Mouse (Mus musculus) lung, adult 2 months (tissue): ENCODE measurements around the gene 4930518I15Rik. TPM values are rescaled to one million over a fixed set of nuclear protein-coding genes. Genes with fewer than 3 reads are reported as not detected.
"Not testable (repeated sequence)": the region's sequence is repeated elsewhere in the genome, so short reads cannot be mapped to it uniquely, and the experiment has no call there.

Experiments used
- DNase-seq: peaks from one replicate; pipeline ENCODE4 v3.0.0; 2022
- H3K4me1 ChIP-seq: fragments of 200-500 bp; 2 replicates; pipeline ENCODE4 v1.6.1; 2011; ENCODE audit warnings: low read length; ENCODE audit not compliant: control insufficient read depth, insufficient read depth
- H3K4me3 ChIP-seq: fragments of 200-500 bp; replicated peaks from 2 replicates; pipeline ENCODE3; 2011; ENCODE audit warnings: low read depth, mild to moderate bottlenecking, control low read depth, low read length; ENCODE audit errors: extremely low read depth
- CTCF ChIP-seq: fragments of 200-500 bp; IDR thresholded peaks from 2 replicates; pipeline ENCODE4 v1.5.1; 2011; ENCODE audit warnings: mild to moderate bottlenecking, low read length, control low read depth; ENCODE audit not compliant: insufficient read depth
- POLR2A ChIP-seq: fragments of 200-500 bp; IDR thresholded peaks from 2 replicates; pipeline ENCODE4 v1.6.1; 2011; ENCODE audit warnings: low read depth, mild to moderate bottlenecking, control low read depth, low read length, borderline replicate concordance; ENCODE audit errors: extremely low read depth
- WGBS: fragments of 180-500 bp; shearing (Covaris S2); methylation state at CpG from one replicate; pipeline ENCODE4 v1.1.7; 2018; 5-methylcytosine and 5-hydroxymethylcytosine counted together
- polyA plus RNA-seq: library from polyadenylated mRNA; depleted of rRNA; stranded (reverse); fragments of >200 nt; gene quantifications from 2 replicates; pipeline ENCODE4 v1.2.3, GENCODE M21; 2012

4930518I15Rik gene
- polyA plus RNA-seq, 1 experiment: 1.7 TPM

DNA sequence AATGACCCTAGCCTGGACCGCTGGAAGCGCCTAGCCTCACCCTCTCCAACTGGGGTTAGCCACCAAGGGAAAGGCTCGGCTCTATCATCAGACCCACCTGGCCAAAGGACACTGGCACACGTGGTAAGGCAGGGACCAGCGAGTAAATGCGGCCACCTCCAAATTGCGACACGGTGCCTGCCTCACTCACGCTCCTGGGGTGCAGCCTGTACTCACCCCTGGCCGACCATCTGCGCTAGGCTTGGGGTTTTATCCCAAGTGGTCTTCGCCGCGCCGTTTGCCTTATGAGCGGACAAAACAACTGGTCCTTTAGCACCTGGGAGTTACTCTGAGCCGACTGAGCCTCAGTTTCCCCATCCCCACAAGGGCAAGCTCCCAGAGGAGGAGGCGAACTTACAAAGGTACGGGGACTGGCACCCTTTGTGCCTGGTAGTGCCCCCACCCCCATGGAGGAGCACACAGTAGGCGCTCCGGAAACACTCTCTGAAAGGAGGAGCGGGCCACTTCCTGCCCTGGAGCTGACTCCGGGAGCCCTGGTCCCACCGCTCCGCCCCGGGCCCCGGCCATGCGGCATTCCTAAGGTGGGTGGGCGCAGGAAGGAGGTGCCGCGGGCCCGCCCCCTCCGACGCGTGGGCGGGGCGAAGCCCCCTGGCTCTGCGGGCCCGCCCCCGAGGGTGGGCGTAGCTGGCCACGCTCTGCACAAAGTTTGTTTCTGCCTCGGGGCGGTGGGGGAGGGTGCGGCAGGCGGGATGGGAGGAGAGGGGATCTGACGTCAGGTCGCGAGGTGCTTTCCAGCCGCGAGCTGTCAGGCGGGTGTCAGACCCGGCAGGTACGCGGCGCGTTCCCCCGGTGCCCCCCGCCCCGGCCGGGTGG is 18.2 kb downstream of the 4930518I15Rik start, which contains the start of gene Tgif2:
TSS of gene Tgif2 (plus strand) at position 689 of the 873 bp plus-strand sequence.
- WGBS: 11% methylated on average over 60 of the region's 61 CpGs
- Histone ChIP-seq H3K4me3 (peak within 1 kb of the TSS; percentile 58), H3K4me1 (peaks cover 9% of the 10 kb centered on the region)
- peak; percentile 51 for DNase-seq
- TF ChIP-seq CTCF (no peak), POLR2A (peak; percentile 17; the same call in 1 of the 2 replicates)

DNA sequence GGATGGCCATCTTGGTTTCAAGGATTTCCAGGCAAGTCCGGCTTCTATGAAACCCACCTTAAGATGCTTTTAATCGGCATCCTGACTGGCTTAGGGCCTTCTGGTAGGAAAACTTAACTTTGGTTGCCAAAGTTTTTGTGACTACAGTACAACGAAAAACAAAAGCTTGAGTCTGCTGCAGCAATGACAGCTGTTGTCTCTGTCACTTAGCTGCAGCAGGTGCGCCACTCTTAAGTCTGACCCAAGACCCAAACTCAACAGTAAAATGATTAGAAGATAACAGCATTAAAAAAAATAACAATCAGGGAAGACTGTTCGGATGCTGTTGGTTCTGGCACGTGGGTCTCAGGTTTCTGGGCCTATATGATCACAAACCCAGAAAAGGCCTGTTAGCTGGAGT is 18.9 kb downstream of the 4930518I15Rik start:
- DNase-seq: no peak
- TF ChIP-seq POLR2A (no peak), CTCF (no peak)
- WGBS: 72% methylated on average over 6 of the region's 6 CpGs
- Histone ChIP-seq H3K4me1 (peaks cover 9% of the 10 kb centered on the region), H3K4me3 (no peak overlapping the region)

DNA sequence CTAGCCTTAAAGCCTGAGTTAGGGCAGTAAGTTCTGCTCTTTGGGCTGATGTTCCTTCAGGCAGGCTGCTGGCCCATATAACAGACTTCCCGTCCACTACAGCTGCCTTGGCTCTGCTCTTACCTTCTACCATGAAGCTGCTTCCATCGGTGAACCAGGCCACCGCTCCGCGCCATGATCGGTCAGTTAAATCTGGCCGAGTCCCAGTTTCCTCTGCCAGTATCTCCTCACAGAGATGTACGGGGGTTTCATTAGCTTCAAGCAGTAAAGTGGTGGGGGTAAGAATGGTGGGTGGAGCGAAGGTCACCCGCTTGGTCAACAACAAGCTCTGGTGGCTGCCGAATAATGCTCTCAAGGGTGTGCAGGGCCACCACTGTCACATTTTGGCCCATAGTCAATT is 23.4 kb downstream of the 4930518I15Rik start:
- no peak overlapping the region for H3K4me3 ChIP-seq
- H3K4me1 ChIP-seq: no peaks in the 10 kb centered on the region
- whole genome bisulfite sequencing: 96% methylated on average over 11 of the region's 11 CpGs
- no peak for DNase-seq
- no peak for TF ChIP-seq CTCF
- TF ChIP-seq POLR2A: no peak

DNA sequence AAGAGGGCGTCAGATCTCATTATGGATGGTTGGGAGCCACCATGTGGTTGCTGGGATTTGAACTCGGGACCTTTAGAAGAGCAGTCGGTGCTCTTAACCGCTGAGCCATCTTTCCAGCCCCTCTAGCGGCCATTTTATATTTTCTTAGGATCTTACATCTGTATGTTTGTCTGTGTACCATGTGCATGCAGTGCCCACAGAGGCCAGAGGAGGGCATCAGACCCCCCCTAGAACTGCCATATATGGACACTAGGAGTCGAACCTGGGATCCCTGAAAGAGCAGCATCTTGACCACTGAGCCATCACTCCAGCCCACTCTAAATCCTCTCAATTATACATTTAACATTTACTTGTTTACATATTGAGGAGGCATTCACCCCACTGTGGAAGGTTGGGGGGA is 32.6 kb downstream of the 4930518I15Rik start:
- not testable (repeated sequence) for DNase-seq, H3K4me3 ChIP-seq, H3K4me1 ChIP-seq
- WGBS: 87% methylated on average over 6 of the region's 6 CpGs

DNA sequence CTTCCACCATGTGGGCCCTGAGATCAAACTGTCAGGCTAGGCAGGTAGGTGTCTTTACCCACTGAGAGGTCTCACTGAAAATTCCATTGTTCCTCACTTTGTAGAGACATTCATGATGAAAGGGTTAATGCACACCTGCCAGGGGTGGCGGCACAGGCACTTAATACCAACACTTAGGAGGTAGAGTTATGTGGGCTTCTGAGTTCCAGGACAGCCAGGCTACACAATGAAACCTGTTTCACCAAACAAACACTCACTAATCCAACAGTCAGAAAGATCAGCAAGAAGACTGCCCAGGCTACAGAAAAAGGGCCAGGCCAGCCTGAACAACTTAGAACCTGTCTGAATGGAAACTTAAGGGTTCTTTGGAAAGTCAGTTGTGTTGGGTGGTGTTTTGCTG is 41.6 kb downstream of the 4930518I15Rik start:
- no peaks in the 10 kb centered on the region for H3K4me1 ChIP-seq
- DNase-seq: no peak
- WGBS: 57% methylated on average over 1 of the region's 1 CpGs
- H3K4me3 ChIP-seq: no peak overlapping the region
- TF ChIP-seq CTCF (no peak), POLR2A (no peak)

DNA sequence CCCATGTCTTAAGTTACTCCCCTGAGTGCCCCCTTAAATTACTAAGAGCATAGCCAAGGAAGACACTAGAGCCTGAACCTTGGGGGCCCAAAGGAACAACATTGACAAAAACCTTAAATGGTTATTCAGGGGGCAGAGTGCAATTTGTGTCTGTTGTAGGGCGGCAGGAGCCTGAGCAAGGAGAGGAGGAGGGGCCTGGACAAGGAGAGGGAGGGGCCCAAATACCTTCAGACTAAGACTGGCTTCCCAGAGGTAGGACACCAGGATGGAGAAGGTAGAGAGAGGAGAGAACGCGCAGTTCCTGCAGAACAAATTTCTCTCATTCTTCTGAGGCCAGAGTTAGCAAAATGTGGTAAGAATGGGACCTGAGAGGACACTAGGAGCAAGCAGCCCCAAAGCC is 42.3 kb downstream of the 4930518I15Rik start:
- H3K4me3 ChIP-seq: no peak overlapping the region
- no peak for TF ChIP-seq POLR2A
- no peak for TF ChIP-seq CTCF
- H3K4me1 ChIP-seq: no peaks in the 10 kb centered on the region
- no peak for DNase-seq
- WGBS: 71% methylated on average over 3 of the region's 3 CpGs

DNA sequence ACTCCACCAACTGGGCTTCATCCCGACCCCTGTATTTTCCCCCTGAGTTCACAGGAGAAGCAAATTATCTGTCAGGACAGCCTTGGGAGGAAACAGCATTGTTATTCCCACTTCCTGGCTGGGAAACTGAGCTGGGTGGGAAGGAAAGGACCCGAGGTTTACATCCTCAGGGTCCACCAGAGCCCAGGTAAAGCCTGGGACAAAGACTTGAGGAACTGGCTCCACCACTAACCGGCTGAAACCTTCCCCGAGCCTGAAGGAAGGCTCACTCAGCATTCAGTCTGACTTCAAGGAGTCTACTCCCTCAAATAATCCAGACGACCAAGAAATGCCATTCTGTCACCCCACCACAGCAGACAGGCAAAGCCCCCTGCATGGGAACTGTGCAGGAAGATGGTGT is 42.9 kb downstream of the 4930518I15Rik start:
- WGBS: 17% methylated on average over 5 of the region's 5 CpGs
- DNase-seq: no peak
- H3K4me3 ChIP-seq: no peak overlapping the region
- H3K4me1 ChIP-seq: no peaks in the 10 kb centered on the region
- TF ChIP-seq CTCF (no peak), POLR2A (no peak)

DNA sequence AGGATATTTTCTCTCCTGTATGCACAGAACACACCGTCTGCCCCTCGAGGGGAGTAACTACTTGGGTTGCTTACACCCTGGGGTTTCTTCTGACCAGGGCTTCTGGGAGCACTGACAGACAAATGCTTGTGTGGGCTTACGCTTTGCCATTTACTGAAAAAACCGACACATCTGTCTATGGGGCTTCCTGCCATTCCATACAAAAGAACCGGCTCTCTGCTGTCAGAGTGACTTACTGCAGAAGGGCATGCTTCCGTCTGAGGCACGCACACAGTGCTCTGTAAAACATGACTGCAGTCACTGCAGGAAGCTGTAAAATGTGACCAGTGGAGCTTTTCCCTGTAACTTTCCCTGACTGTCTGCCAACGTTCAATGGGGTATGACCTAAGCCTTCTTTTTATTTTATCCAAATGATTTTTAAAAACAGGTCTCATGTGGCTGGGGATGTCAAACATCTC is 43.4 kb downstream of the 4930518I15Rik start:
- Histone ChIP-seq H3K4me3 (no peak overlapping the region), H3K4me1 (no peaks in the 10 kb centered on the region)
- 16% methylated on average over 8 of the region's 8 CpGs for WGBS
- no peak for DNase-seq
- TF ChIP-seq POLR2A: no peak
- no peak for TF ChIP-seq CTCF

DNA sequence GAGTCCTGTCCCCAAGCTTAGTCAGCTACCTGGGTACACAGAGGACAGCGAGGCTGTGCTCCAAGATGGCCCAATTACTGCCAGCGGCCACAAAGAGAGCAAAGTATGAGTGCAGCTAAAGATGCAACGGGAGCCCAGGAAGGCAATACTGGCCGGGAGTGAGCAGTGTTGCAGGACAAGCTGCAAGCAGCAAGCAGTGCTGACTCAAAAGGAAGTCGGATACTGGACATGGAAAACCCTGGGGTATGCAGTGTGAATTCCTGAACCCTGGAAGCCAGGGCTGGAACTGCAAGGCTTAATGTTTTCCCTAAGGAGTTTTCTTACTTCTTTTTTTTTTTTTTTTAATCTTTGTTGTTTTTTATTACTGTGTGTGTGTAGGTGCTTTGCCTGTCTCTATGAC is 46.2 kb downstream of the 4930518I15Rik start:
- no peak overlapping the region for H3K4me3 ChIP-seq
- no peaks in the 10 kb centered on the region for H3K4me1 ChIP-seq
- 73% methylated on average over 5 of the region's 5 CpGs for WGBS
- DNase-seq: no peak
- TF ChIP-seq POLR2A (no peak), CTCF (no peak)

DNA sequence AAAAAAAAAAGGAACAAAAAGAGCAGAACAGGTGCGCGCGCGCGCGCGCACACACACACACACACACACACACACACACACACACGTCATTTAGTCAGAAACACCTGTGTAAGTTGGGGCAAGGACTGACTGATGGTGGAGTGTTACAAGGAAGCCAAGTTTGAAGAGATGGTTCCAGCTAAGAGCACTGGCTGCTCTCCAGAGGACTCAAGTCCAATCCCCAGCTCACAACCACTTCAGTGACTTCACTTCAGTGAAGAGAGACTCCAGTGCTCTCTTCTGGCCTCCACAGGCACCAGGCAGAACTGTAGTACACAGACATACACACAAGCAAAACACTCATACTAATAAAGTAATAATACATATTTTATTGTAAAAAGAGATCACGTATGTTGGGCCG is 47.0 kb downstream of the 4930518I15Rik start:
- Histone ChIP-seq H3K4me1 (no peaks in the 10 kb centered on the region), H3K4me3 (no peak overlapping the region)
- TF ChIP-seq CTCF (no peak), POLR2A (no peak)
- no peak for DNase-seq
- 93% methylated on average over 10 of the region's 10 CpGs for WGBS
